Mouse (Mus musculus): ENCODE results near the gene Smr3a. TPM values are rescaled to one million over a fixed set of nuclear protein-coding genes. Genes with fewer than 3 reads are reported as not detected.

The Smr3a gene
- not detected in 2 replicates for polyA plus RNA-seq (2014; fragmentation: Nextera tagmentation; extraction: Ambion mirVana)

DNA sequence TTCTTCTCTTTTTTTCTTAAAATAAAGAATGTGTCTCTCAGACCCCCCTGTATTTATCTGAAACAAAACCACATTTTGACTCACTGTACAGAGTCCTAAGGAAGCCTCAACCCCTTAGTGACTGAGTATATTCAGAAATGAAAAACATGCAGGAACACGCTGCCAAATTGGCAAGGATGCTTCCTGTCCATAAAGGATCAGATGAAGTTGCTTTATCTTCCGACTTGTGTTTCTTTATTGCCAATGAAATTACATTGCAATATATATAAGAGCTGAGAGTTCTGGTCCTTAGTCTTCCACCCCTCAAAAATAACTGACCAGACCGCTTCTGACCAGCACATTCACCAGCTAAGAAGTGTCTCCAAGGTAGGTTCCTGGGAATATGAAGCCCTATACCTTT lies at the start of gene Smr3a:
Smr3a (plus strand) TSS at position 301 of the 400 bp plus-strand sequence.
- 91% methylated on average over 3 of the region's 3 CpGs for WGBS
- ATAC-seq (ENCODE audit: insufficient number of reproducible peaks, insufficient read depth, low FRiP score, low read depth), result no peak
- no peak within 1 kb of the TSS for H3K4me2 ChIP-seq (replicated peaks; ENCODE audit: low read depth, low read length)
- no peaks in the 10 kb centered on the region for H3K36me3 ChIP-seq (ENCODE audit: control insufficient read depth, insufficient read depth, low read length)
- H3K9ac ChIP-seq (replicated peaks; ENCODE audit: low read depth, low read length), result no peak within 1 kb of the TSS
- no peaks in the 10 kb centered on the region for H3K27me3 ChIP-seq (ENCODE audit: control insufficient read depth, insufficient read depth, low read length)
- no peak within 1 kb of the TSS for H3K4me3 ChIP-seq (ENCODE audit: low read depth, low read length)
- no peaks in the 10 kb centered on the region for H3K9me3 ChIP-seq (ENCODE audit: control insufficient read depth, low read depth, low read length)
- H3K4me1 ChIP-seq (ENCODE audit: control insufficient read depth, insufficient read depth, low read length), result no peaks in the 10 kb centered on the region
- no peak within 1 kb of the TSS for H3K27ac ChIP-seq (ENCODE audit: low read length)

DNA sequence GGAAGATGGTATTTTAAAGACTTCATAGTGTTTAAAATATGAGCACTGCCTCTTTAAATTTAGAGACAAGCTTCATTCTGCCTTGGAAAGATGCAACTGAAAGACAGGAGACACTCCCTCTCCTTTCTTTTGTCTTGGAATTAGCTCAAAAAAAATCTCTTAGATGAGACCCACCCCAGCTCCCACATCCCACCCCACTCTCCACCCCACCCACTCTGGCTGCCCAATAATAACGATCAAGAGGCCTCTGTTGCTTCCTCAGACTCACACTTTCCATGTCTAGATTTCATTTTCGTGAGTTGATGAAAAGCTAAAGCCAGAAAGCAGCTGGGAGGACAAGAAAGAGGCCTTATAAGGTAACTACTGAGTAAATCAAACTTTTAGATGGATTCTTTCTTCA lies 33.1 kb upstream of the Smr3a start, which contains the start of the genes 2310003L06Rik and Gm28434:
2310003L06Rik (plus strand) TSS at position 259 of the 400 bp plus-strand sequence.
Gm28434 (plus strand) TSS at position 317 of the 400 bp plus-strand sequence.
- H3K4me1 ChIP-seq (ENCODE audit: control insufficient read depth, insufficient read depth, low read length), result no peaks in the 10 kb centered on the region
- WGBS, result 64% methylated on average over 2 of the region's 2 CpGs
- no peak within 1 kb of the TSS for H3K9ac ChIP-seq (replicated peaks; ENCODE audit: low read depth, low read length)
- H3K9me3 ChIP-seq (ENCODE audit: control insufficient read depth, low read depth, low read length), result no peaks in the 10 kb centered on the region
- H3K4me3 ChIP-seq (ENCODE audit: low read depth, low read length), result no peak within 1 kb of the TSS
- no peak within 1 kb of the TSS for H3K27ac ChIP-seq (ENCODE audit: low read length)
- no peaks in the 10 kb centered on the region for H3K36me3 ChIP-seq (ENCODE audit: control insufficient read depth, insufficient read depth, low read length)
- H3K4me2 ChIP-seq (replicated peaks; ENCODE audit: low read depth, low read length), result no peak within 1 kb of the TSS
- no peak for ATAC-seq (ENCODE audit: insufficient number of reproducible peaks, insufficient read depth, low FRiP score, low read depth)
- H3K27me3 ChIP-seq (ENCODE audit: control insufficient read depth, insufficient read depth, low read length), result no peaks in the 10 kb centered on the region

DNA sequence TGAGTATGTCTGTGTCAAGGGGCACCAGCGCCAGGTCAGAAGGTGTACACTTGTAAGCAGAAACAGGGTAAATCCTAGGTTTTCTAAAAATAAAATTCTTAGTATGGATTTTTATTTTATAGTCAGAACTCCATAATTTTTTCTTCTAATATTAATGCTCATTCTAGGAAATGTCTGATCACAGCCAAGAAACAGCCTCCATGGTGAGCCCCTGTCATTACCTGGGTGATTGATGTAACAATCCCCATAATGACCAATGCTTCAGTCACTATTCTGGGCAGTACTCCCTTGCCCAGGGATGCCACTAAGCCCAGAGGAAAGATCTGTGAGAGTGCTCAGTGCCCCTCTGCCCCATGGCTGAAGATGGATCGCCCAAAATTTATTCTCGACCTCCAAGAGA lies 23.2 kb upstream of the Smr3a start, which contains the start of gene Cabs1:
Cabs1 (plus strand) TSS at position 301 of the 400 bp plus-strand sequence.
- no peak for ATAC-seq (ENCODE audit: insufficient number of reproducible peaks, insufficient read depth, low FRiP score, low read depth)

GRCm38 (mm10) chr5:87982468-87983214 lies 19.7 kb upstream of the Smr3a start:
- H3K36me3 ChIP-seq (ENCODE audit: control insufficient read depth, insufficient read depth, low read length), result no peaks in the 10 kb centered on the region
- H3K4me2 ChIP-seq (replicated peaks; ENCODE audit: low read depth, low read length), result no peak overlapping the region
- H3K4me1 ChIP-seq (ENCODE audit: control insufficient read depth, insufficient read depth, low read length), result no peaks in the 10 kb centered on the region
- no peak overlapping the region for H3K9ac ChIP-seq (replicated peaks; ENCODE audit: low read depth, low read length)
- H3K27me3 ChIP-seq (ENCODE audit: control insufficient read depth, insufficient read depth, low read length), result no peaks in the 10 kb centered on the region
- WGBS, result 62% methylated on average over 3 of the region's 3 CpGs
- H3K27ac ChIP-seq (ENCODE audit: low read length), result no peak overlapping the region
- no peak overlapping the region for H3K4me3 ChIP-seq (ENCODE audit: low read depth, low read length)
- ATAC-seq (ENCODE audit: insufficient number of reproducible peaks, insufficient read depth, low FRiP score, low read depth), result peak; percentile 46; the same call in 1 of the 2 replicates
- no peaks in the 10 kb centered on the region for H3K9me3 ChIP-seq (ENCODE audit: control insufficient read depth, low read depth, low read length)

More for the DNA sequence above, 23.2 kb upstream of the Smr3a start, which contains the start of gene Cabs1:
- Histone ChIP-seq H3K9ac (replicated peaks; ENCODE audit: low read depth, low read length) (no peak within 1 kb of the TSS), H3K4me3 (ENCODE audit: low read depth, low read length) (no peak within 1 kb of the TSS), H3K36me3 (ENCODE audit: control insufficient read depth, insufficient read depth, low read length) (no peaks in the 10 kb centered on the region), H3K27ac (ENCODE audit: low read length) (no peak within 1 kb of the TSS), H3K4me2 (replicated peaks; ENCODE audit: low read depth, low read length) (no peak within 1 kb of the TSS), H3K9me3 (ENCODE audit: control insufficient read depth, low read depth, low read length) (no peaks in the 10 kb centered on the region), H3K27me3 (ENCODE audit: control insufficient read depth, insufficient read depth, low read length) (no peaks in the 10 kb centered on the region), H3K4me1 (ENCODE audit: control insufficient read depth, insufficient read depth, low read length) (no peaks in the 10 kb centered on the region)
- WGBS, result 90% methylated on average over 3 of the region's 3 CpGs

- no peaks in the 10 kb centered on the region for H3K4me1 ChIP-seq (ENCODE audit: control insufficient read depth, insufficient read depth, low read length)
- no peak for ATAC-seq (ENCODE audit: insufficient number of reproducible peaks, insufficient read depth, low FRiP score, low read depth)
- H3K9ac ChIP-seq (replicated peaks; ENCODE audit: low read depth, low read length), result no peak overlapping the region
- no peak overlapping the region for H3K4me2 ChIP-seq (replicated peaks; ENCODE audit: low read depth, low read length)
- no peaks in the 10 kb centered on the region for H3K9me3 ChIP-seq (ENCODE audit: control insufficient read depth, low read depth, low read length)
- H3K36me3 ChIP-seq (ENCODE audit: control insufficient read depth, insufficient read depth, low read length), result no peaks in the 10 kb centered on the region
- no peak overlapping the region for H3K4me3 ChIP-seq (ENCODE audit: low read depth, low read length)
- no peak overlapping the region for H3K27ac ChIP-seq (ENCODE audit: low read length)
- H3K27me3 ChIP-seq (ENCODE audit: control insufficient read depth, insufficient read depth, low read length), result no peaks in the 10 kb centered on the region
These were observed 2.9 kb downstream of the Smr3a start for GRCm38 (mm10) chr5:88005241-88005640.

Other genes starting within 250 kb of the Smr3a start
- gene Csn1s2a, start 228.0 kb upstream of the Smr3a start, polyA plus RNA-seq (2014; fragmentation: Nextera tagmentation; extraction: Ambion mirVana), result not detected in 2 replicates
- gene Csn1s2b, start 194.5 kb upstream of the Smr3a start, polyA plus RNA-seq (2014; fragmentation: Nextera tagmentation; extraction: Ambion mirVana), result not detected in 2 replicates
- gene Prr27, start 176.9 kb upstream of the Smr3a start, polyA plus RNA-seq (2014; fragmentation: Nextera tagmentation; extraction: Ambion mirVana), result not detected in 2 replicates
- gene Odam, start 117.5 kb upstream of the Smr3a start, polyA plus RNA-seq (2014; fragmentation: Nextera tagmentation; extraction: Ambion mirVana), result not detected in 2 replicates
- gene Csn3, start 77.0 kb upstream of the Smr3a start, polyA plus RNA-seq (2014; fragmentation: Nextera tagmentation; extraction: Ambion mirVana), result not detected in 2 replicates
- not detected in 2 replicates for gene 2310003L06Rik, start 33.1 kb upstream of the Smr3a start, polyA plus RNA-seq (2014; fragmentation: Nextera tagmentation; extraction: Ambion mirVana)
- not detected in 2 replicates for gene Gm28434, start 33.0 kb upstream of the Smr3a start, polyA plus RNA-seq (2014; fragmentation: Nextera tagmentation; extraction: Ambion mirVana)
- gene Cabs1, start 23.1 kb upstream of the Smr3a start, polyA plus RNA-seq (2014; fragmentation: Nextera tagmentation; extraction: Ambion mirVana), result not detected in 2 replicates
- not detected in 2 replicates for gene Smr2, start 84.0 kb downstream of the Smr3a start, polyA plus RNA-seq (2014; fragmentation: Nextera tagmentation; extraction: Ambion mirVana)
- gene Gm11116, start 109.0 kb downstream of the Smr3a start, polyA plus RNA-seq (2014; fragmentation: Nextera tagmentation; extraction: Ambion mirVana), result not detected in 2 replicates
- not detected in 2 replicates for gene Gm11115, start 151.6 kb downstream of the Smr3a start, polyA plus RNA-seq (2014; fragmentation: Nextera tagmentation; extraction: Ambion mirVana)